Mouse (Mus musculus): ENCODE results near the gene Tsfm.

DNA sequence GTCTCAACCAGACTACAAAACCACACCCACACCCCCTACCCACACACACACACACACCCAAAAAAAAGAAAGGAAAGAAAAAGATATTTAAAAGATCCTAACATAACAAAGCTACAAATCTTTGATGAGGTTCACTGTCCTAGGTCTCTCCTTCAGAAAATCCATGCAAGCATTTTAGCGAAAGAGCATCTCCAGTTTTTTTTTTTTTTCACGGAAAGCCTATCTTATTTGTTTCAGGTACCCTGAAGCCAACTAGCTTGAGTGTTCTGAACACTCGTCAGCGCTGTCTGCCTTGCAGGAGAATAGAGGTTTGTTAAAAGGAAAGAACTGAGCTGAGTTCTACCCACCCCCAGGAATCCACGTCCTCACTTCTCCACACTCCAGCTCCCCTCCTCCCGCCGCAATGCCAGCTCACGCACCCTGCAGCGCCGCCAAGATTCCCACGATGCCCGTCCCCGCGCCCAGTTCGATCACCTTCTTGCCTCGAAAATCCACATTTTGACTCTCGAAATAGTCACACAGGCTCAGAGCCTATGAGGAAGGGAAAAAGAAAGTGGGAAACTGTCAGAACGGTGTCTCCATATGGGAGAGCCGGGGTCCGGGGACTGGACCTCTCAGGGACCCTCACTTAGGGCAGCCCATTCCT is 10.1 kb upstream of the Tsfm start:
- no peak for TF ChIP-seq FLI1 (IDR thresholded peaks at IDR 0.05; ENCODE audit: low read length)
- no peak for TF ChIP-seq GATA1 (IDR thresholded peaks at IDR 0.05; ENCODE audit: borderline replicate concordance, low read length)

Data from megakaryocyte, embryonic 14.5 days (primary cell).